Mouse (Mus musculus) hematopoietic multipotent progenitor cell, adult 10-12 weeks (in vitro differentiated cells): ENCODE results near the gene Brd1. TPM values are rescaled to one million over a fixed set of nuclear protein-coding genes. Genes with fewer than 3 reads are reported as not detected.

Experiments used
- polyA plus RNA-seq: library from polyadenylated mRNA; stranded (reverse); fragments of >175 nt; gene quantifications from 2 replicates; pipeline ENCODE4 v1.2.3, GENCODE M21; 2012; ENCODE audit warnings: low replicate concordance

The Brd1 gene
- 40.7 and 42.6 TPM in 2 replicates for polyA plus RNA-seq

DNA sequence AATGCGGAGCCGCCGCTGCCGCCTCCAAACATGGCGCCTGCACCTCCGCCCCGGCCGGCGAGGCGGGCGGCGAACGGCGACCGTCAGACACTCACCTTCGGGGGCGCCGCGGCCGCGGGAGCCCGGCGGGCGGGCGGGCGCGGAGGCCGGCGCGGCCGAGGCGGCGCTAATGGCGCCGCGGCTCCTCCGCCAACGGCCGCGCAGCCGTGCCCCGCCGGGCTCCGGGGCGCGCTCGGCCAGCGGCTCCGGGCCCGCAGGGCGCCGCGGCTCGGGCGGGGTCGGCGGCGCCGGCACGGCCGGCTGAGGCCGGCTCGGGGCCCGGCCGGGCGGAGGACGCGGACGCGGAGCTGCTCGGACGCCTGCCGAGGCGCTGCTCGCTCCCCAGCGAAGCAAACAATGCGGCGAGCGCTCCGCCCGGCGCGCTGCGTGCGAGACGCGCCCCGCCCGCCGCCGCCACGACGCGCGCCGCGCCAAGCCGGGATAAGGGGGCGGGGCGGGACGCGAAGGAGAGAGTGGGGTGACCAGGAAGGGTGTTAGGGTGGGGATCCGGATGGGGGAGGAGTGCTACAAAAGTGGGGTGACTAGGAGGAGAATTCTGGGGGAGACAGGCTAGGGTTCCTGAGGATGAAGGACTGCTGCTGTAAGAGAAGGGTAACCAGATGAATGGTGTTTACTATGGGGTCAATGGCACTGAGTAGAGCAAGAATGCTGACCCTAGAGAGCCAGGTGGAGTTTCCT, at the start of gene Brd1:
Gene Brd1 (minus strand): TSS at position 400 of the 738 bp plus-strand sequence.

DNA sequence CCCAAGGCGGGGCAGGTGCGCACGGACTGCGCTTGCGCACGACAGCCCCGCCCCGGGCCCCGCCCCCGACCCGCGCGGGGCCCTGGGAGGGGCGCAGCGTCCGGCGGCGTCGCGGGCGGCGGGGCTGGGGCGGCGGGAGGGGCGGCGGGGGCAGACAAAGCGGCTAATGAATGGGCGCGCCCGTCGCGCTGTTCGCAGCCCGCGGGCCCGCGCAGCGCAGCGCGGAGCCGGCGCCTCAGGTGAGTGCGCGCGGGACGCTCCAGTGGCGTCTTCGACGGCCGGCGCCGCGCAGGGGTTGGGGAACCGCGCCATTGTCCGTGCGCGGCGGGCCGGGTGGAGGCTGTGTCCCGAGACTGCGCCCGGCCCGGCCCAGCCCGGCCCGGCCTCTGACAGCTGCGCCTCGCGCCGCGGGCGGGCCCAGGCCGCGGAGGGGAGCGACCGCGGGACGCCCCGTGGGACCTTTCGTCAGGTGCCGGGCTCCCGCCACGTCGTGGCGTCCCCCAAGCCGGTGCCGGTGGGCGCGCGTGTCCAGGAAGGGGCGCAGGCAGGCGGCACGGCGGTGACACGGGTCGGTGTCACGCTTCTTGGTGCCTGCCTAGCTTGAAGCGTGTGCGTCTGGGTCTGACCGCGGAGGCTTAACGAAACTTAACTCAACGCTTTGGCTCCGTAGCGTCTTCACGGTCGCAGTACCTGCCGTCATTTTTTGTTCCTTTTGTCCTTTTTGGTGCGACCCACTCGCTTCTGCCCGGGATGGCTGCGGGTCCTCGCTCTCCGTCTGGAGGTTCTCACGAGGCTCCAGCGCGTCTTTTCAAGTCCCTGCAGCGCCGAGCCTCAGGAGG, 17.8 kb upstream of the Brd1 start, which contains the start of gene Zbed4:
Gene Zbed4 (plus strand): TSS at position 97 of the 839 bp plus-strand sequence.

Other genes starting within 250 kb of the Brd1 start
- not detected in 2 replicates for gene Zdhhc25, start 133.9 kb downstream of the Brd1 start, polyA plus RNA-seq
- 5.3 and 6.3 TPM in 2 replicates for gene Zbed4, start 17.4 kb upstream of the Brd1 start, polyA plus RNA-seq
- 2.2 and 8.6 TPM in 2 replicates for gene Alg12, start 85.1 kb upstream of the Brd1 start, polyA plus RNA-seq
- 22.5 and 50.6 TPM in 2 replicates for gene Creld2, start 85.4 kb upstream of the Brd1 start, polyA plus RNA-seq
- 18.2 and 33.2 TPM in 2 replicates for gene Pim3, start 128.0 kb upstream of the Brd1 start, polyA plus RNA-seq
- gene Ttll8, start 220.2 kb upstream of the Brd1 start, polyA plus RNA-seq: not detected in 2 replicates
- not detected in 2 replicates for gene Mlc1, start 244.8 kb upstream of the Brd1 start, polyA plus RNA-seq
- gene Mov10l1, start 248.7 kb upstream of the Brd1 start, polyA plus RNA-seq: not detected in 2 replicates